Mouse (Mus musculus): Measurements from ENCODE around the gene Gng2. TPM values are rescaled to one million over a fixed set of nuclear protein-coding genes. Genes with fewer than 3 reads are reported as not detected.
A peak's percentile ranks its signal among the peaks of the same experiment; 100 is the strongest.

Gene Gng2
- polyA plus RNA-seq (2015; fragmentation: Nextera tagmentation; extraction: Ambion mirVana): 56.9 and 67.6 TPM in 2 replicates

DNA sequence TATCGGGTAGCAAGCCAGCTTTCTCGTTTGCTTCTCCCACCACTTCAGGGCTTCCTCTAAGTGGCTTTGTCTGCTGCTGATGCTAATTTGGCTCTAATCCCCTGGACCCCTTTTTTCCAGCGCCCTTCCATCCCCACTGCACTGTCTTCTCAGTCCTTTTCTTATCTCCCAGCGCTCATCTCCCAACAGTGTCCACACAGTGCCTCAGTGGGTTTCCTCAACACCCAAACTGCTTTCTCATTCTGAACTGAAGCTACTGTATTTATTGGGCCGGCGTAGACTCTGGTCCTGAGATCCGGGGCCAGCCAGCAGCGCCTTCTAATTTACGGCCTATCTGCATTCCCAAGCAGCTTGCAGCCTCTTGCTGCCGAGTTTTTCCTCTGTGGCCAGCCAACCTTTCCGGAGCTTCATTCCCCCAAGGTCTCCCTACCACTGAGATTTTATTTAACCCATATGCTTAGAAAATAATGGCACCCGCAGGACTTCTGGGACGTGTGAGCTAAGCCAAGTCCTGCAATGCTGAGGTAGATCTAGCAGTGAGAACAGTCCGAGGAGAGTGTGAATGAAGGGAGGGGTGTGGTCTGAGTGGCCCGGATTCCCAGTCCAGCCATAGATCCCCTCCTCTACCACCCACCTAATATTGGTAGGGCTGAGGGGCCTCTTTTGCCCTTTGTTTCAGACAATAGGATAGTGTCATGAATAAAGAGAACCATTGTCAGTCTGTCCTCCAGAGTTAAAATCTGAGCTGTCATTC, at the start of gene Gng2:
Gene Gng2 (minus strand): TSS at position 357 of the 754 bp plus-strand sequence.
- ATAC-seq (ENCODE audit: insufficient number of reproducible peaks, low FRiP score, low TSS enrichment, low read depth): peak; percentile 7; the same call in 1 of the 2 replicates
- Histone ChIP-seq H3K27ac (replicated peaks) (peak within 1 kb of the TSS; percentile 86), H3K4me3 (replicated peaks) (peak within 1 kb of the TSS; percentile 47), H3K4me1 (peaks cover 21% of the 10 kb centered on the region), H3K9me3 (replicated peaks) (no peaks in the 10 kb centered on the region), H3K36me3 (no peaks in the 10 kb centered on the region), H3K4me2 (replicated peaks) (peak within 1 kb of the TSS; percentile 64), H3K9ac (peak within 1 kb of the TSS; percentile 21), H3K27me3 (no peaks in the 10 kb centered on the region)
- WGBS: 10% methylated on average over 15 of the region's 15 CpGs

DNA sequence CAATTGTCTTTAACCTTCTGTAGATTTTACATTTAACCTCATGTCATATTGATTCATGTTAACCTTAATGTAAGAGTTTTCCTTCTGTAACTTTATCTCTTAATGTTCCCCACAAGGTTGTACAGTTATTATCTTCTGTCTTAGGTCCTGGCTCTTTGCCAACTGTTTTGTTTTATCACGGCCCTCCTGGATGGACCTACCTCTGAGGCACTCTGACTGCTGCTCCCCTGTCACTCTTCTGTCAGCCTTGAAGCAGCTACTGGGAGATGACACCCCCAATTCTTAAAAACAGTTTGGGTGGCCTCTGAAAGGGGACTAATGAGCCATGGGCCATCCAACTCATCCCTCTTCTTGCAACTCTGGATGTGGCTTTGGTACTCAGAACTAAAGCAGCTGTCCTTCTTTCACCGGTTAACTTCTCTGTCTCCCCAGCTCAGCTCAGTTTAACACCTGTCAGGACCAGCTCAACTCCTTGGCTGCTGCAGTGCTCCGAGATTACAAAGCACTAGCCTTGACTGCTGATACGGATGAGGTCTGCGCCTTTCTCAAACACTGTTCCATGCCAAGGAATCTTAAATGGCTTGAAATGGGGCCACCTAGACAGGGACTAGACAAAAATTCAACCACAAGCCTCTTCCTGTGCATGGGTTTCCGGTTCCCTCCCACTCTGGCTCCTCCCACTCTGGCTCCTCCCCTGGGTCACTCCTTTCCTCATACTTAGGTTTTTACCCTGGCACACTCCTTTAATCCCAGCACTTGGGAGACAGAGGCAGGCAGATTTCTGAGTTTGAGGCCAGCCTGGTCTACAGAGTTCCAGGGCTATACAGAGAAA, 47.7 kb upstream of the Gng2 start:
- no peak for ATAC-seq (ENCODE audit: insufficient number of reproducible peaks, low FRiP score, low TSS enrichment, low read depth)
- H3K36me3 ChIP-seq: no peaks in the 10 kb centered on the region
- H3K27ac ChIP-seq (replicated peaks): no peak overlapping the region
- H3K9ac ChIP-seq: no peak overlapping the region
- no peaks in the 10 kb centered on the region for H3K9me3 ChIP-seq (replicated peaks)
- H3K4me1 ChIP-seq: no peaks in the 10 kb centered on the region
- no peaks in the 10 kb centered on the region for H3K27me3 ChIP-seq
- no peak overlapping the region for H3K4me3 ChIP-seq (replicated peaks)
- no peak overlapping the region for H3K4me2 ChIP-seq (replicated peaks)
- 60% methylated on average over 6 of the region's 6 CpGs for WGBS

DNA sequence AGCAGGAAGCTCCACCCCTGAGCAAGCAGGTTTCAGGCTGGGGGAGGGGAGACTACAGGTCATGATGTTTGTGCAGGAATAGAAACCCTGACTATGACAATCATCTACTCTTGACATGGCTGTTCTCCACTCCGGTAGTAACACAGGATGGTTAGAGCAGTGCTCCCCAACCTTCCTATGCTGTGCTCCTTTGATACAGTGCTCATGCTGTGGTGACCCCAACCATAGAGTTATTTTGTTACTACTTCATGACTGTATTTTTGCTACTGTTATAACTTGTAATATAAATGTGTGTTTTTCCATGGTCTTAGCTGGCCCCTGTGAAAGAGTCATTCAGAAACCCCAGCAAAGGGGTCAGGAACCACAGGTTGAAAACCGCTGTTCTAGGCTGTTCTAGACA, 46.5 kb upstream of the Gng2 start:
- no peak overlapping the region for H3K4me3 ChIP-seq (replicated peaks)
- H3K27me3 ChIP-seq: no peaks in the 10 kb centered on the region
- ATAC-seq (ENCODE audit: insufficient number of reproducible peaks, low FRiP score, low TSS enrichment, low read depth): no peak
- no peaks in the 10 kb centered on the region for H3K4me1 ChIP-seq
- no peak overlapping the region for H3K4me2 ChIP-seq (replicated peaks)
- H3K36me3 ChIP-seq: no peaks in the 10 kb centered on the region
- no peak overlapping the region for H3K9ac ChIP-seq
- H3K27ac ChIP-seq (replicated peaks): no peak overlapping the region
- H3K9me3 ChIP-seq (replicated peaks): no peaks in the 10 kb centered on the region
- WGBS: 91% methylated on average over 2 of the region's 2 CpGs

DNA sequence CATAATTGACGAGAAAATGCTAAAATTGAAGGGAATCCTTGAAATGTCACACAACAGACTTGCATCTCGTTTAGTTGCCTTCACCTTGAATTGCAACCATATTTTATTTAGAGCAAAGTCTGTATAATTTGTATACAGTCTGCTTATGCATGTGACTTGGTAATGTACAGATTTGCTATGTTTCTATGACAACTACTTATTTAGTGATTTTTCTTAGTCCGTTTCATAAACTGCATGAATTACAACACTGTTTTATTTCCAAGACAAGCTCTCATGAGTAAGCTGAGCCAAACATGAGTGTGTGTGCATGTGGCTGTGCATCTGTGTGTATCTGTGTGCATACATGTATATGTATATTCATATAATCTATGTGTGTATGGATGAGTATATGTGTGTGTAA, 42.1 kb upstream of the Gng2 start:
- no peak for ATAC-seq (ENCODE audit: insufficient number of reproducible peaks, low FRiP score, low TSS enrichment, low read depth)
- H3K27me3 ChIP-seq: no peaks in the 10 kb centered on the region
- H3K36me3 ChIP-seq: no peaks in the 10 kb centered on the region
- H3K4me1 ChIP-seq: no peaks in the 10 kb centered on the region
- 62% methylated on average over 3 of the region's 3 CpGs for whole genome bisulfite sequencing
- H3K27ac ChIP-seq (replicated peaks): no peak overlapping the region
- H3K9ac ChIP-seq: no peak overlapping the region
- no peaks in the 10 kb centered on the region for H3K9me3 ChIP-seq (replicated peaks)
- H3K4me3 ChIP-seq (replicated peaks): no peak overlapping the region
- no peak overlapping the region for H3K4me2 ChIP-seq (replicated peaks)

DNA sequence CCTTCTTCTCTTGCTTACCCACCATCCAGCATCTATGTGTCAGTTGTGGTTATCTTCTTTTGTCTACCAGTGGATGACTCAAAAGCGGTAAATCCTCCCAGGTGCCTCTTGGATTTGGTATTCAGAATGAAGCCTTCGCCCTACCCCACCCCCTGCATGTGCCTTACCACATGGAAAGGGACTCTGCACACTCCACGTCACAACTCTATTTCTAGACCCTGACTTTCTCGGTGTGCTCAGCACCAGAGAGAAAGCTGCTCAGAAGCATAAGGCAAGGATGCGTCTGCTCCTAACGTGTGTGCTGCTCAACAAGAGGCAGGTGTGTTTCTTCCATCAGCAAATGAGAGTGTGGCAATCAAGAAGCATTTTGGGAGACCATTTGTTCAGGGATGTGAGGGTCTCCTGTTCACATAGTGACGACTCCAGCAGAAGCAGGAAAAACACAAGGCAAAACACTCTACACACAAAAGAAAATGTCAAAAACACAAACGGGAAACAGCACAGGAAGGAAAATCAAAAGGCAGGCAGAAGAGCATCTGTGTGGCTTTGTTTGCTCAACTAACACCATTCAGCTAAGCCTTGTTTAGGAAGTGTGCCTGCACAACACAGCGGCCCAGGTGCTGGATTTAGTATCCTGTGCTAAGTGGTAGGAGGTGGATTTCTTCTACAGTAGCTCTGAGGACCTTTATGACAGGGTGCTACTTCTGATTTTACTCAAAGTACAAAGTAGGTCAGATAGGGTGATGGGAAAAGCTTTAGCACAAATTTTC, 35.3 kb upstream of the Gng2 start:
- Histone ChIP-seq H3K27me3 (no peaks in the 10 kb centered on the region), H3K36me3 (no peaks in the 10 kb centered on the region), H3K9me3 (replicated peaks) (no peaks in the 10 kb centered on the region), H3K4me1 (no peaks in the 10 kb centered on the region), H3K9ac (no peak overlapping the region), H3K4me3 (replicated peaks) (no peak overlapping the region), H3K4me2 (replicated peaks) (no peak overlapping the region), H3K27ac (replicated peaks) (no peak overlapping the region)
- 62% methylated on average over 9 of the region's 9 CpGs for WGBS
- no peak for ATAC-seq (ENCODE audit: insufficient number of reproducible peaks, low FRiP score, low TSS enrichment, low read depth)

DNA sequence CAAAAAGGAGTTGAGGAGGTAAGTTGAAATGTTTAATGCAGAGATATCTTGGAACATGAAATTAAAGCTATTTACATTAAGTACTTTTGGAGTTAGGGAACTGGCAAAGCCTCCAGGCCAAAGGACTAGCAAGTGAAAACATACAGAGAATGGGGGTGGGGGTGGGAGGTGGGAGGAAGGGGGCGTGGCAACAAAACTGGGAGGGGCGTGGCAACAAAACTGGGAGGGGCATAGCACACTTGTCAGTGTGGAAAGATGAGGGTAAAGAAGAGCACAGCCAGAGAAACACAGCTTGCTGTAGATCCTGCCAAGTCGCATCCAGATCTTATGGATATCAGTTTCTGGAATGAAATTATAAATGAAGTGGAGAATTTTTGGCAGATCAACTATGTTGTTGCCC, 30.0 kb upstream of the Gng2 start:
- Histone ChIP-seq H3K27ac (replicated peaks) (no peak overlapping the region), H3K4me2 (replicated peaks) (no peak overlapping the region), H3K27me3 (no peaks in the 10 kb centered on the region), H3K9me3 (replicated peaks) (no peaks in the 10 kb centered on the region), H3K4me1 (no peaks in the 10 kb centered on the region), H3K36me3 (no peaks in the 10 kb centered on the region), H3K4me3 (replicated peaks) (no peak overlapping the region), H3K9ac (no peak overlapping the region)
- WGBS: 78% methylated on average over 3 of the region's 3 CpGs
- no peak for ATAC-seq (ENCODE audit: insufficient number of reproducible peaks, low FRiP score, low TSS enrichment, low read depth)

DNA sequence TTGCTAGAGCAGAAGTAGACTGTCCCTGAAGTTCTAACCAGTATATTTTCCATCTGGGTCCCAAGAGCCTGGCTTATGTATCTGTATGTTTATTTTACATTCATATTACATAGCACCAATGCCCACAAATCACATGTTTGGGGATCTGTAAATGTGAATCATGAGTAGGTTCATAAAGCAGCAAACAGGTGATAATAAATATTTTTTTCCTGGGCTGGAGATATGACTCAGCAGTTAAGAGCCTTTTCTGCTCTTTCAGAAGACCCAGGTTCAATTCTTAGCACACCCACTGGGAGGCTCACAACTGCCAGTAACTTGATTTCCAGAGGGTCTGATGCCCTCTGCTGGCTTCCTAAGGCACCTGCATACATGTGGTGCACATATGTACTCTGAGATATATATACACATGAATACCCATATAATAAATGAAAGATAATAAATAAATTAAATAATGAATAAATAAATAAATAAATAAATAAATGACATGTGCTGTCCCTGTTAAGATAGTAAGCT, 27.4 kb upstream of the Gng2 start:
- no peaks in the 10 kb centered on the region for H3K4me1 ChIP-seq

DNA sequence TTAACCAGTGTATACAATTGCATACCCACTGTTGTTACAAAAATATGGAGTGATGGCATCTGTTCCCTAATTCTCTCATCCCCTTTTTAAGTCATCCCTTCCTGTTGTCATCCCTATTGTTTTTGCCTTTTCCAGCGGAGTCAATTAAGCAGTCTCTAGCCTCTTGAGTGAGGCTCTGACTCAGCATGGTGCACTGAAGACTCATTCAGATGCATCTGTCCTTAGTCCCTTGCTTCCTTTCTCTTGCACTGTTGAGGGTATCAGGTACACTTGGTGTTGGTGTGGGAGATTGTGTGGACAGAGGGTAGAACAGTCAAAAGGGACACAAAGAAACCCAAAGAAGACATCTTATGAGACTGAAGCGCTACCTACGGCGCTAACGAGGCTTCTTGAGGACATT, 19.4 kb upstream of the Gng2 start:
- no peak for ATAC-seq (ENCODE audit: insufficient number of reproducible peaks, low FRiP score, low TSS enrichment, low read depth)
- Histone ChIP-seq H3K4me3 (replicated peaks) (no peak overlapping the region), H3K9me3 (replicated peaks) (no peaks in the 10 kb centered on the region), H3K36me3 (no peaks in the 10 kb centered on the region), H3K4me2 (replicated peaks) (no peak overlapping the region), H3K27ac (replicated peaks) (no peak overlapping the region), H3K4me1 (no peaks in the 10 kb centered on the region), H3K9ac (no peak overlapping the region), H3K27me3 (no peaks in the 10 kb centered on the region)
- WGBS: 82% methylated on average over 5 of the region's 5 CpGs

More for the DNA sequence above, 27.4 kb upstream of the Gng2 start:
- Histone ChIP-seq H3K4me3 (replicated peaks) (no peak overlapping the region), H3K9ac (no peak overlapping the region), H3K36me3 (no peaks in the 10 kb centered on the region), H3K27ac (replicated peaks) (no peak overlapping the region), H3K9me3 (replicated peaks) (no peaks in the 10 kb centered on the region), H3K27me3 (no peaks in the 10 kb centered on the region), H3K4me2 (replicated peaks) (no peak overlapping the region)
- no peak for ATAC-seq (ENCODE audit: insufficient number of reproducible peaks, low FRiP score, low TSS enrichment, low read depth)

DNA sequence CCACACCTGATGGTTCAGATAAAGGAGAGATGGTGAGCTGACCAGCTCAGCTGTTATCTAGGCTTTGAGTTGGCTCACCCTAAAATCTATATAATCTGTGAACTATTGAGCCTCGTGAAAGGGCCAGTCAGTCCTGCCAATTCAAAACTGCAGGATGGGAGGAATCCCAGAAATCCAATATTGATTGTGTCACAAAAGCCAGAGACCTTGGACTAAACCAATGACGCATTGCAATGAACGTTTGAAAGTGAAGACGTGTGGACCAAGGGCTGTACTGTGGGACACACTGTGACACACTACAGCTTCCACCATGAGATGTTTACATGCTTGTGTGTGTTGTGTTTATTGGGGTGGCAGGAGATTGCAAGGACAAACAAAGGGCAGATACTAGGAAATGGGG, 18.5 kb upstream of the Gng2 start:
- Histone ChIP-seq H3K9ac (no peak overlapping the region), H3K27me3 (no peaks in the 10 kb centered on the region), H3K4me1 (no peaks in the 10 kb centered on the region), H3K9me3 (replicated peaks) (no peaks in the 10 kb centered on the region), H3K27ac (replicated peaks) (no peak overlapping the region), H3K4me3 (replicated peaks) (no peak overlapping the region), H3K36me3 (no peaks in the 10 kb centered on the region), H3K4me2 (replicated peaks) (no peak overlapping the region)
- 82% methylated on average over 4 of the region's 4 CpGs for WGBS
- no peak for ATAC-seq (ENCODE audit: insufficient number of reproducible peaks, low FRiP score, low TSS enrichment, low read depth)

DNA sequence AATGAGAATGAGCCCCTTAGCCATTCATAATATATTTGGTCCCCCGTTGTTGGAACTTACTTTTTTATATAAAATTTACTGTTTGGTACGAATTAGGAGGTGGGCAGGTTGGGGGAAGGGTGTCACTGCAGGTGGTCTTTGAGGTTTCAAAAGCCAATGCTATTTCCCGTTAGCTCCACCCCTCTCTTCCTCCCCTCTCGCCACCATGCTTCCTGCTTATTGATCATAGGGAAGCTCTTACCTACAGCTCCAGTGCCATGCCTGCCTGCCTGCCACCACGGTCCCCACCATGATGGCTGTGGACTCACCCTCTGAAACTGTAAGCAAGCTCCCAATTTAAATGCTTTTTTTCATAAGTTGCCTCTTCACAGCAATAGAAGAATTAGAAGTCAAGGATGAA, 16.6 kb upstream of the Gng2 start:
- ATAC-seq (ENCODE audit: insufficient number of reproducible peaks, low FRiP score, low TSS enrichment, low read depth): no peak
- no peak overlapping the region for H3K9ac ChIP-seq

DNA sequence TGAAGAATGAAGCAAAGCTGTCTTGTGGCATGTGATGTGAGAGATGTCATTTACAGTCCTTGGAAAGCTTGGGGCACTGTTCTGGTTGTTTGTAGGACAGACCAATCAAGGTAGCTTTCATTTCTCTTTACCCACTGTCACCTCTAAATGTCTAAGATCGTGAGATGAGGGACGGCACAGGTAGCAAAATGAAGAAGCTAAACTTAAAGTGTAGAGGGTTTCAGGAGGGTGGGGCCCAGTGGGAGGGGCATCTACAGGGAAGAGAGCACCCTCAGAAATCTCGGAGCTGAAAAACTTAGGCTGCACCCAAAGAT, 16.1 kb upstream of the Gng2 start:
- Histone ChIP-seq H3K4me2 (replicated peaks) (no peak overlapping the region), H3K27me3 (no peaks in the 10 kb centered on the region), H3K9ac (no peak overlapping the region), H3K36me3 (no peaks in the 10 kb centered on the region), H3K27ac (replicated peaks) (no peak overlapping the region), H3K9me3 (replicated peaks) (no peaks in the 10 kb centered on the region), H3K4me3 (replicated peaks) (no peak overlapping the region), H3K4me1 (no peaks in the 10 kb centered on the region)
- no peak for ATAC-seq (ENCODE audit: insufficient number of reproducible peaks, low FRiP score, low TSS enrichment, low read depth)
- WGBS: 74% methylated on average over 3 of the region's 3 CpGs

More for the DNA sequence above, 16.6 kb upstream of the Gng2 start:
- Histone ChIP-seq H3K4me2 (replicated peaks) (no peak overlapping the region), H3K4me3 (replicated peaks) (no peak overlapping the region), H3K4me1 (no peaks in the 10 kb centered on the region), H3K27me3 (no peaks in the 10 kb centered on the region), H3K36me3 (no peaks in the 10 kb centered on the region), H3K9me3 (replicated peaks) (no peaks in the 10 kb centered on the region), H3K27ac (replicated peaks) (no peak overlapping the region)
- 63% methylated on average over 5 of the region's 5 CpGs for WGBS
